Mouse (Mus musculus) MEL (cell line): ENCODE results near the gene Sergef. TPM values are rescaled to one million over a fixed set of nuclear protein-coding genes. Genes with fewer than 3 reads are reported as not detected.

Experiments used
- DNase-seq: peaks from one replicate; pipeline ENCODE4 v3.0.0; 2011; ENCODE audit warnings: low read depth, low spot score
- H3K27ac ChIP-seq: 2 replicates; pipeline ENCODE4 v1.5.1; 2012; ENCODE audit warnings: low read depth, mild to moderate bottlenecking, control low read depth, low read length, moderate library complexity; ENCODE audit not compliant: control insufficient read depth
- H3K27me3 ChIP-seq, 2 experiments: fragments of 150-350 bp in 1 of 2; sonication (generic) in 1 of 2; 2 replicates each; pipeline ENCODE4 v1.6.1; 2012; ENCODE audit warnings: low read length in 2 of 2, mild to moderate bottlenecking in 2 of 2, improper control_type of control experiment in 1 of 2, moderate library complexity in 1 of 2; ENCODE audit not compliant: insufficient read depth in 2 of 2, control insufficient read depth in 1 of 2
- H3K36me3 ChIP-seq, 2 experiments: 2 replicates each; pipeline ENCODE4 v1.6.1; 2012 to 2014; ENCODE audit warnings: low read length in 2 of 2, improper control_type of control experiment in 1 of 2, inconsistent platforms in 1 of 2, mild to moderate bottlenecking in 1 of 2; ENCODE audit not compliant: insufficient read depth in 2 of 2, control insufficient read depth in 1 of 2
- H3K4me1 ChIP-seq, 2 experiments: fragments of 150-350 bp in 1 of 2; sonication (generic) in 1 of 2; 2 replicates each; pipeline ENCODE4 v1.6.1; 2012; ENCODE audit warnings: low read length in 2 of 2, improper control_type of control experiment in 1 of 2, mild to moderate bottlenecking in 1 of 2; ENCODE audit not compliant: insufficient read depth in 2 of 2, control insufficient read depth in 1 of 2
- H3K4me3 ChIP-seq, 2 experiments: fragments of 150-350 bp in 1 of 2; sonication (generic) in 1 of 2; 2 replicates each; pipeline ENCODE4 v1.5.1; 2012; ENCODE audit warnings: low read depth in 2 of 2, low read length in 2 of 2, mild to moderate bottlenecking in 2 of 2, moderate library complexity in 2 of 2, control low read depth in 1 of 2, improper control_type of control experiment in 1 of 2; ENCODE audit not compliant: control insufficient read depth in 1 of 2, insufficient read depth in 1 of 2
- H3K79me2 ChIP-seq: 2 replicates; pipeline ENCODE4 v1.6.1; 2012; ENCODE audit warnings: mild to moderate bottlenecking, low read length, moderate library complexity; ENCODE audit not compliant: control insufficient read depth, poor library complexity, insufficient read depth
- H3K9ac ChIP-seq: 2 replicates; pipeline ENCODE4 v1.6.1; 2012; ENCODE audit warnings: low read depth, mild to moderate bottlenecking, control low read depth, low read length, moderate library complexity; ENCODE audit not compliant: control insufficient read depth, poor library complexity, severe bottlenecking
- H3K9me3 ChIP-seq: fragments of 150-350 bp; sonication (generic); replicated peaks from 2 replicates; pipeline ENCODE4 v1.6.1; 2012; ENCODE audit warnings: mild to moderate bottlenecking, low read length, improper control_type of control experiment, moderate library complexity; ENCODE audit not compliant: insufficient read depth
- CHD1 ChIP-seq: IDR thresholded peaks from 2 replicates; pipeline ENCODE4 v1.6.1; 2012; ENCODE audit warnings: low read depth, mild to moderate bottlenecking, inconsistent platforms, low read length, improper control_type of control experiment
- CHD2 ChIP-seq: IDR thresholded peaks from 2 replicates; pipeline ENCODE4 v1.6.1; 2011; ENCODE audit warnings: low read length, improper control_type of control experiment
- E2F4 ChIP-seq: IDR thresholded peaks from 2 replicates; pipeline ENCODE4 v1.6.1; 2011; ENCODE audit warnings: low read depth, low read length, improper control_type of control experiment, borderline replicate concordance
- ELF1 ChIP-seq: IDR thresholded peaks from 2 replicates; pipeline ENCODE4 v1.6.1; 2014; ENCODE audit warnings: low read depth, mild to moderate bottlenecking, inconsistent platforms, low read length, improper control_type of control experiment, moderate library complexity
- ETS1 ChIP-seq: IDR thresholded peaks from 2 replicates; pipeline ENCODE4 v1.6.1; 2012; ENCODE audit warnings: low read depth, mild to moderate bottlenecking, inconsistent platforms, low read length, improper control_type of control experiment, moderate library complexity
- GABPA ChIP-seq: IDR thresholded peaks from 2 replicates; pipeline ENCODE4 v1.6.1; 2012; ENCODE audit warnings: low read depth, mild to moderate bottlenecking, inconsistent platforms, low read length, improper control_type of control experiment, moderate library complexity
- HCFC1 ChIP-seq: IDR thresholded peaks from 2 replicates; pipeline ENCODE4 v1.6.1; 2012; ENCODE audit warnings: low read depth, mild to moderate bottlenecking, inconsistent platforms, low read length, improper control_type of control experiment, moderate library complexity
- JUND ChIP-seq: IDR thresholded peaks from 2 replicates; pipeline ENCODE4 v1.6.1; 2011; ENCODE audit warnings: low read depth, mild to moderate bottlenecking, improper control_type of control experiment, low read length
- KAT2A ChIP-seq: conservative IDR thresholded peaks from 2 replicates; pipeline ENCODE4 v1.6.1; 2012; ENCODE audit warnings: low read depth, low read length, improper control_type of control experiment, inconsistent platforms
- MAZ ChIP-seq: IDR thresholded peaks from 2 replicates; pipeline ENCODE4 v1.6.1; 2012; ENCODE audit warnings: low read depth, mild to moderate bottlenecking, inconsistent platforms, low read length, improper control_type of control experiment
- MEF2A ChIP-seq: IDR thresholded peaks from 2 replicates; pipeline ENCODE4 v1.6.1; 2014; ENCODE audit warnings: low read depth, mild to moderate bottlenecking, inconsistent platforms, low read length, improper control_type of control experiment; ENCODE audit not compliant: poor library complexity, insufficient replicate concordance, severe bottlenecking; ENCODE audit errors: extremely low read depth
- MXI1 ChIP-seq: IDR thresholded peaks from 2 replicates; pipeline ENCODE4 v1.6.1; 2011; ENCODE audit warnings: mild to moderate bottlenecking, low read depth, low read length, improper control_type of control experiment
- MYB ChIP-seq: IDR thresholded peaks from 2 replicates; pipeline ENCODE4 v1.6.1; 2011; ENCODE audit warnings: mild to moderate bottlenecking, low read depth, low read length, improper control_type of control experiment
- NELFE ChIP-seq: IDR thresholded peaks from 2 replicates; pipeline ENCODE4 v1.6.1; 2011; ENCODE audit warnings: low read depth, low read length, improper control_type of control experiment
- NRF1 ChIP-seq: IDR thresholded peaks from 2 replicates; pipeline ENCODE4 v1.6.1; 2014; ENCODE audit warnings: low read depth, mild to moderate bottlenecking, inconsistent platforms, low read length, improper control_type of control experiment, moderate library complexity; ENCODE audit not compliant: poor library complexity, insufficient read depth, severe bottlenecking
- POLR2A ChIP-seq, 2 experiments: IDR thresholded peaks; 2 replicates each; pipeline ENCODE4 v1.6.1; 2011 to 2012; ENCODE audit warnings: low read length in 2 of 2, mild to moderate bottlenecking in 2 of 2, control low read depth in 1 of 2, improper control_type of control experiment in 1 of 2, low read depth in 1 of 2, moderate library complexity in 1 of 2; ENCODE audit not compliant: control insufficient read depth in 1 of 2, insufficient read depth in 1 of 2, poor library complexity in 1 of 2
- POLR2AphosphoS2 ChIP-seq: IDR thresholded peaks from 2 replicates; pipeline ENCODE4 v1.6.1; 2011; ENCODE audit warnings: low read length, improper control_type of control experiment
- RAD21 ChIP-seq: IDR thresholded peaks from 2 replicates; pipeline ENCODE4 v1.6.1; 2011; ENCODE audit warnings: mild to moderate bottlenecking, low read depth, low read length, improper control_type of control experiment
- RCOR1 ChIP-seq: IDR thresholded peaks from 2 replicates; pipeline ENCODE4 v1.6.1; 2012; ENCODE audit warnings: low read depth, mild to moderate bottlenecking, inconsistent platforms, low read length, improper control_type of control experiment
- SIN3A ChIP-seq: IDR thresholded peaks from 2 replicates; pipeline ENCODE4 v1.6.1; 2012; ENCODE audit warnings: low read length, improper control_type of control experiment, inconsistent platforms
- SMC3 ChIP-seq: IDR thresholded peaks from 2 replicates; pipeline ENCODE4 v1.6.1; 2011; ENCODE audit warnings: low read depth, low read length, improper control_type of control experiment
- TAL1 ChIP-seq: IDR thresholded peaks from 2 replicates; pipeline ENCODE4 v1.6.1; 2012; ENCODE audit warnings: mild to moderate bottlenecking, inconsistent platforms, low read length, moderate library complexity, mixed read lengths
- TBP ChIP-seq: IDR thresholded peaks from 2 replicates; pipeline ENCODE4 v1.8.0; 2011; ENCODE audit warnings: low read depth, low read length, improper control_type of control experiment
- TCF12 ChIP-seq: IDR thresholded peaks from 2 replicates; pipeline ENCODE4 v1.6.1; 2014; ENCODE audit warnings: low read depth, mild to moderate bottlenecking, inconsistent platforms, low read length, improper control_type of control experiment, moderate library complexity
- USF1 ChIP-seq: IDR thresholded peaks from 2 replicates; pipeline ENCODE4 v1.6.1; 2014; ENCODE audit warnings: low read depth, mild to moderate bottlenecking, inconsistent platforms, low read length, improper control_type of control experiment, moderate library complexity
- ZKSCAN1 ChIP-seq: IDR thresholded peaks from 2 replicates; pipeline ENCODE4 v1.6.1; 2012; ENCODE audit warnings: low read depth, mild to moderate bottlenecking, inconsistent platforms, low read length, improper control_type of control experiment, moderate library complexity
- ZMIZ1 ChIP-seq: IDR thresholded peaks from 2 replicates; pipeline ENCODE4 v1.6.1; 2012; ENCODE audit warnings: low read depth, mild to moderate bottlenecking, inconsistent platforms, low read length, improper control_type of control experiment, moderate library complexity
- ZNF384 ChIP-seq: IDR thresholded peaks from 2 replicates; pipeline ENCODE4 v1.6.1; 2012; ENCODE audit warnings: low read depth, mild to moderate bottlenecking, inconsistent platforms, low read length, improper control_type of control experiment
- polyA plus RNA-seq, 2 experiments: library from polyadenylated mRNA; stranded (reverse) in 1 of 2; unstranded in 1 of 2; fragments of >175 nt in 1 of 2; fragments of >200 nt in 1 of 2; gene quantifications; 2 replicates each; pipeline versions ENCODE4 v1.2.1 to v1.2.4; 2012; ENCODE audit warnings: low replicate concordance in 2 of 2, low read depth in 1 of 2; ENCODE audit not compliant: insufficient read length in 2 of 2, insufficient read depth in 1 of 2, missing spikeins in 1 of 2
- total RNA-seq: library from RNA; depleted of rRNA; stranded (reverse); fragments of 300-350 nt; gene quantifications from 2 replicates; pipeline ENCODE4 v1.2.3, GENCODE M21; 2012; rRNA removed

Gene Sergef
- total RNA-seq: 7.0 and 7.6 TPM in 2 replicates
- polyA plus RNA-seq: 10 to 100 TPM in 1 of 2 experiments, not detected in 1; 11.7 TPM

DNA sequence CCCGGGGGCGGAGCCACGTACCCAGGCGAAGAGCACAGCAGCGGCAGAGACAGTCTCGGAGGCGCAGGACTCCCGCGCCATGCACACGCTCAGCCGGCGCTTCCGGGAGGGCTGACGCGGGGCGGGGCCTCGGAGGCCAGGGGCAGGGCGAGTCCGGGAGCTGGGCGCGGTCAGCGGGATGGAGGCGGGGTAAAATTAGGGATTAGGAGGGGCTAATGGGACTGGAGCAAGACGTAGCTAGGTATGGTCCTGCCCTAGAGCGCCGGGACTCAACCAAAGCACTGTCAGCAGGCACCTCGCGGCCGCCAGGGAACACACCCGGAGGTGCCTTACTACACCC, at the start of gene Sergef:
Gene Sergef, minus strand, starts transcription at position 116 of the 340 bp plus-strand sequence.
- H3K9ac ChIP-seq: peak within 1 kb of the TSS; percentile 76
- H3K9me3 ChIP-seq: no peaks in the 10 kb centered on the region
- H3K4me3 ChIP-seq: peak within 1 kb of the TSS; percentile 69 to 77
- H3K27me3 ChIP-seq: no peaks in the 10 kb centered on the region
- H3K79me2 ChIP-seq: no peaks in the 10 kb centered on the region
- H3K36me3 ChIP-seq: no peaks in the 10 kb centered on the region
- TF ChIP-seq ZKSCAN1 (no peak), RAD21 (no peak), CHD2 (no peak), MXI1 (peak; percentile 79), SMC3 (no peak), KAT2A (no peak), MYB (no peak), SIN3A (peak; percentile 84), NELFE (peak; percentile 80), MAZ (no peak), ELF1 (peak; percentile 93), NRF1 (peak; percentile 59; the same call in 1 of the 2 replicates), RCOR1 (no peak), ZMIZ1 (peak; percentile 60; the same call in 1 of the 2 replicates), POLR2A (IDR thresholded peaks at IDR 0.05; ENCODE audit: control insufficient read depth in 1 of 2, insufficient read depth in 1 of 2, low read depth in 1 of 2, low read length in 2 of 2, poor library complexity in 1 of 2) (peak; percentile 81 to 97), MEF2A (peak; percentile 23; the same call in 1 of the 2 replicates), POLR2AphosphoS2 (no peak; the same call in 1 of the 2 replicates), JUND (no peak), E2F4 (no peak), CHD1 (no peak), GABPA (no peak), HCFC1 (peak; percentile 66), ETS1 (0 out of 2 replicates have a peak, but pooled peaks have one; percentile 21), TCF12 (peak; percentile 18; the same call in 1 of the 2 replicates), ZNF384 (no peak), TBP (no peak), TAL1 (no peak), USF1 (0 out of 2 replicates have a peak, but pooled peaks have one; percentile 18)
- 0 out of 4 replicates have a peak, but pooled peaks cover 0 to 8% of the 10 kb centered on the region in 2 experiments for H3K4me1 ChIP-seq
- DNase-seq: peak; percentile 93
- no peak within 1 kb of the TSS for H3K27ac ChIP-seq
